Mouse (Mus musculus) forebrain, embryonic 13.5 days (tissue): ENCODE data around the gene Lrit2. TPM values are rescaled to one million over a fixed set of nuclear protein-coding genes. Genes with fewer than 3 reads are reported as not detected.

ENCODE experiments used
- ATAC-seq: fragments of 200-750 bp; cut with Nextera tagmentation; 2 replicates; pipeline ENCODE4 v1.8.0; 2017
- H3K27ac ChIP-seq: fragments of 300-500 bp; sonication (generic); 2 replicates; pipeline ENCODE4 v1.5.1; 2015; ENCODE audit warnings: inconsistent platforms, mild to moderate bottlenecking, moderate library complexity
- H3K27me3 ChIP-seq: fragments of 300-500 bp; sonication (generic); 2 replicates; pipeline ENCODE4 v1.6.1; 2015; ENCODE audit warnings: mild to moderate bottlenecking, inconsistent platforms
- H3K36me3 ChIP-seq: fragments of 300-500 bp; sonication (generic); 2 replicates; pipeline ENCODE4 v1.6.1; 2015; ENCODE audit warnings: mild to moderate bottlenecking, inconsistent platforms; ENCODE audit not compliant: poor library complexity, severe bottlenecking
- H3K4me1 ChIP-seq: fragments of 300-500 bp; sonication (generic); 2 replicates; pipeline ENCODE4 v1.6.1; 2015; ENCODE audit warnings: inconsistent platforms
- H3K4me2 ChIP-seq: fragments of 300-500 bp; sonication (generic); 2 replicates; pipeline ENCODE4 v1.6.1; 2015; ENCODE audit warnings: inconsistent platforms, mild to moderate bottlenecking, moderate library complexity
- H3K4me3 ChIP-seq: fragments of 300-500 bp; sonication (generic); 2 replicates; pipeline ENCODE4 v1.5.1; 2015; ENCODE audit warnings: mild to moderate bottlenecking, inconsistent platforms
- H3K9ac ChIP-seq: fragments of 300-500 bp; sonication (generic); 2 replicates; pipeline ENCODE4 v1.6.1; 2015; ENCODE audit warnings: mild to moderate bottlenecking, inconsistent platforms
- H3K9me3 ChIP-seq: fragments of 300-500 bp; sonication (generic); replicated peaks from 2 replicates; pipeline ENCODE4 v1.6.1; 2016; ENCODE audit warnings: inconsistent platforms
- WGBS: fragments of 180-500 bp; shearing (Covaris S2); methylation state at CpG from one replicate; pipeline ENCODE4 v1.1.7; 2015; 5-methylcytosine and 5-hydroxymethylcytosine counted together
- polyA plus RNA-seq: library from polyadenylated mRNA; unstranded; fragments of >200 nt; fragmentation: Nextera tagmentation; extraction: Ambion mirVana; gene quantifications from 2 replicates; pipeline ENCODE4 v1.2.1, GENCODE M21; 2015

Lrit2 gene
- polyA plus RNA-seq, 1 experiment from 2014 or later, result not detected

DNA sequence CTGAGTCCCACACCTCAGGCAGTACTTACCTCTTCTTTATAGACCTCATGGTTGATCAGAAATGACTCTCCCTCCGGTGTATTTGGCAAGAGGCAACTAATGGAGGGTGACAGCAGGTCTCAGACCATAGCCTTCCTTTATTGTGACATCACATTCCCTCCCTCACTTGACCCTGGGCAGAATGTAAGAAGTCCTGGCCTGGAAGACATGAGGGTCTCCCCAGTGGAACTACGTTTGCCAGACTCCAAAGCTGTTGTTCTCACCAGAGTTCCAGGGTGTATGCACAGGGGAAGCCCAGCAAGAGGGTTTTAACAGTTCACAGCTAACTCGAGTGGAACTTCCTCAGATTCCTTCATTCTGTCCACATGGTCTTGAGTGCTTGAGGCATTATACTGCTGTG, 46.2 kb downstream of the Lrit2 start, which contains the start of gene 2610528A11Rik:
2610528A11Rik (minus strand) TSS at position 101 of the 400 bp plus-strand sequence.
- Histone ChIP-seq H3K4me3 (no peak within 1 kb of the TSS), H3K4me2 (no peak within 1 kb of the TSS), H3K9me3 (no peaks in the 10 kb centered on the region), H3K4me1 (no peaks in the 10 kb centered on the region), H3K36me3 (peaks cover 2% of the 10 kb centered on the region; the same call in 1 of the 2 replicates), H3K27me3 (no peaks in the 10 kb centered on the region), H3K27ac (no peak within 1 kb of the TSS), H3K9ac (no peak within 1 kb of the TSS)
- ATAC-seq, result no peak
- 68% methylated on average over 3 of the region's 3 CpGs for WGBS

DNA sequence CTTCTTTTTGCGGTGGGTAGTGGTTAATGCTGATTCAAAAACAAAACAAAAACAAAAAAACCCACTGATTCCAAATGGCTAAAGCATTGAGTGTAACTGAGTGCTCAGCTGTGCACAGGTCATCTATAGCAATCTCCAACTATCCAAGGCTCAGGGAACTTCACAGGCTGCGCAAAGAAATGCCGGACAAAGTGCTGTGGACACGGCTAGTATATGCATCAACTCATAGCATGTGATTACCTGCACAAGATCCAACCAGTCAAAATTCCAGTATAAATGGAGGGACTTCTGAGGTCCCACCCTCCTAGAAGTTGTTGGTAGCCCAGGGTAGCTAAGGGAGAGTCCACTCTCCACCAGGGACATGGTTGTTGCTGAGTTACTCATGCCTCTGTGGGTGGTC, 51.5 kb downstream of the Lrit2 start:
- no peak overlapping the region for H3K9ac ChIP-seq
- H3K27ac ChIP-seq, result no peak overlapping the region
- 93% methylated on average over 4 of the region's 4 CpGs for WGBS
- no peak overlapping the region for H3K4me2 ChIP-seq
- peaks cover 44% of the 10 kb centered on the region for H3K36me3 ChIP-seq
- no peaks in the 10 kb centered on the region for H3K9me3 ChIP-seq
- ATAC-seq, result no peak
- H3K27me3 ChIP-seq, result no peaks in the 10 kb centered on the region
- no peaks in the 10 kb centered on the region for H3K4me1 ChIP-seq
- no peak overlapping the region for H3K4me3 ChIP-seq

Other genes with a start within 250 kb of the Lrit2 start
- gene Ccser2, start 99.2 kb upstream of the Lrit2 start, polyA plus RNA-seq, result 52.7 and 53.2 TPM in 2 replicates
- not detected in 2 replicates for gene Rgr, start 19.0 kb upstream of the Lrit2 start, polyA plus RNA-seq
- not detected in 2 replicates for gene Lrit1, start 13.1 kb upstream of the Lrit2 start, polyA plus RNA-seq
- 0.37 and 0.74 TPM in 2 replicates for gene Cdhr1, start 30.4 kb downstream of the Lrit2 start, polyA plus RNA-seq
- 0.26 TPM in 1 of 2 replicates, not detected in the other for gene 2610528A11Rik, start 46.1 kb downstream of the Lrit2 start, polyA plus RNA-seq
- 175 and 183 TPM in 2 replicates for gene Ghitm, start 67.3 kb downstream of the Lrit2 start, polyA plus RNA-seq